Mouse (Mus musculus) yolk sac, embryonic 10.5 days (tissue): ENCODE measurements around the gene Olfr791.

Experiments used
- DNase-seq: peaks from one replicate; pipeline ENCODE4 v3.0.0-alpha.2; 2017; ENCODE audit warnings: low spot score

The Olfr791 gene

GRCm38 (mm10) chr10:129521492-129521891 lies at the start of gene Olfr791:
Gene Olfr791 (plus strand): TSS chr10:129521792.
- no peak for DNase-seq

- DNase-seq = no peak
Measured at GRCm38 (mm10) chr10:129473256-129473655, 48.3 kb upstream of the Olfr791 start.

GRCm38 (mm10) chr10:129473723-129474122 lies 47.9 kb upstream of the Olfr791 start:
- no peak for DNase-seq

GRCm38 (mm10) chr10:129484452-129484851 lies 37.1 kb upstream of the Olfr791 start, which contains the start of gene Olfr789:
Gene Olfr789 (plus strand): TSS chr10:129484752.
- no peak for DNase-seq

GRCm38 (mm10) chr10:129490101-129490500 lies 31.5 kb upstream of the Olfr791 start:
- no peak for DNase-seq

GRCm38 (mm10) chr10:129498192-129498591 lies 23.4 kb upstream of the Olfr791 start, which contains the start of gene Olfr790:
Gene Olfr790 (plus strand): TSS chr10:129498492.
- no peak for DNase-seq

GRCm38 (mm10) chr10:129538862-129539261 lies 17.3 kb downstream of the Olfr791 start, which contains the start of gene Olfr792:
Gene Olfr792 (plus strand): TSS chr10:129539162.
- no peak for DNase-seq

GRCm38 (mm10) chr10:129549354-129549753 lies 27.8 kb downstream of the Olfr791 start:
- DNase-seq = no peak

- DNase-seq = no peak
Measured at GRCm38 (mm10) chr10:129567355-129567754, 45.8 kb downstream of the Olfr791 start, which contains the start of gene Olfr794. Gene Olfr794 (plus strand): TSS chr10:129567655.

- DNase-seq = no peak
Measured at GRCm38 (mm10) chr10:129577066-129577465, 55.5 kb downstream of the Olfr791 start.
